Mouse (Mus musculus): ENCODE data around the gene Tbc1d14. TPM values are rescaled to one million over a fixed set of nuclear protein-coding genes. Genes with fewer than 3 reads are reported as not detected.
A peak's percentile ranks its signal among the peaks of the same experiment; 100 is the strongest.

Gene Tbc1d14
- total and polyA plus RNA-seq, 2 experiments: 5.4 to 8.4 TPM

GRCm38 (mm10) chr5:36477486-36477885 is 115.6 kb downstream of the Tbc1d14 start:
- Histone ChIP-seq H3K4me3 (ENCODE audit: insufficient read depth, low read depth, low read length) (no peak overlapping the region), H3K4me1 (ENCODE audit: control insufficient read depth, insufficient read depth, low read length) (peaks cover 32% of the 10 kb centered on the region), H3K9ac (ENCODE audit: low read depth, low read length) (no peak overlapping the region), H3K36me3 (ENCODE audit: control insufficient read depth, insufficient read depth, low read length) (peaks cover 6% of the 10 kb centered on the region), H3K27ac (replicated peaks; ENCODE audit: insufficient read depth, low read depth, low read length) (no peak overlapping the region), H3K79me2 (ENCODE audit: control insufficient read depth, insufficient read depth, low read length) (peaks cover 26% of the 10 kb centered on the region), H3K27me3 (ENCODE audit: control insufficient read depth, insufficient read depth, low read length) (no peaks in the 10 kb centered on the region)
- WGBS: 89% methylated on average over 3 of the region's 3 CpGs
- TF ChIP-seq POLR2A (IDR thresholded peaks at IDR 0.05; ENCODE audit: extremely low read depth, insufficient read depth, low read length) (no peak), CTCF (IDR thresholded peaks at IDR 0.05; ENCODE audit: low read depth, low read length) (no peak)
- no peak for DNase-seq (ENCODE audit: extremely low read depth, low read depth, low spot score)

DNA sequence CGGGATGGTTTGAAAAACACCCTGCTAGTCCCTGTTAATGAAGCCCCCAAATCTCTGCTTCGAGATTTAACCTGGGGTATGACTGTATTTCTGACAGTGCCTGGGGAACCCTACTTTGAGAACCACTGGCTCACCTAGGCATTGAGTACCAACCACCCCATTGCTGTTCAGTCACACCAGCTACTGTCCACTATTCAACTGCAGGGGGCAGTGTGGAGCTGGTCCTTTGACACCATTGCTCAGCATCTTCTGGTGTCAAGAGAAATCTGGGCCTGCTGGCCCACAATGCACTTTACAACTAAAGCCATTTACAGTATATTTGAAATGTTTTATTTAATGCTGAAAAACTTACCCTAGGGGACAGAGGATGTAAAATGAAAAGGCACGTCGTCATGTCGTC is 118.8 kb downstream of the Tbc1d14 start:
- WGBS: 92% methylated on average over 5 of the region's 5 CpGs
- H3K4me3 ChIP-seq (ENCODE audit: insufficient read depth, low read depth, low read length): no peak overlapping the region
- peaks cover 38% of the 10 kb centered on the region for H3K36me3 ChIP-seq (ENCODE audit: control insufficient read depth, insufficient read depth, low read length)
- H3K27me3 ChIP-seq (ENCODE audit: control insufficient read depth, insufficient read depth, low read length): no peaks in the 10 kb centered on the region
- TF ChIP-seq CTCF (IDR thresholded peaks at IDR 0.05; ENCODE audit: low read depth, low read length): peak; percentile 79
- no peak for TF ChIP-seq POLR2A (IDR thresholded peaks at IDR 0.05; ENCODE audit: extremely low read depth, insufficient read depth, low read length)
- H3K4me1 ChIP-seq (ENCODE audit: control insufficient read depth, insufficient read depth, low read length): peaks cover 21% of the 10 kb centered on the region
- H3K79me2 ChIP-seq (ENCODE audit: control insufficient read depth, insufficient read depth, low read length): peaks cover 9% of the 10 kb centered on the region; the same call in 1 of the 2 replicates
- no peak overlapping the region for H3K27ac ChIP-seq (replicated peaks; ENCODE audit: insufficient read depth, low read depth, low read length)
- no peak overlapping the region for H3K9ac ChIP-seq (ENCODE audit: low read depth, low read length)
- DNase-seq (ENCODE audit: extremely low read depth, low read depth, low spot score): peak; percentile 55

GRCm38 (mm10) chr5:36472876-36473655 is 120.0 kb downstream of the Tbc1d14 start:
- H3K36me3 ChIP-seq (ENCODE audit: control insufficient read depth, insufficient read depth, low read length): peaks cover 43% of the 10 kb centered on the region

GRCm38 (mm10) chr5:36471206-36471605 is 121.9 kb downstream of the Tbc1d14 start:
- H3K9ac ChIP-seq (ENCODE audit: low read depth, low read length): no peak overlapping the region
- H3K36me3 ChIP-seq (ENCODE audit: control insufficient read depth, insufficient read depth, low read length): peaks cover 43% of the 10 kb centered on the region
- H3K27ac ChIP-seq (replicated peaks; ENCODE audit: insufficient read depth, low read depth, low read length): no peak overlapping the region
- WGBS: 94% methylated on average over 8 of the region's 8 CpGs
- H3K27me3 ChIP-seq (ENCODE audit: control insufficient read depth, insufficient read depth, low read length): no peaks in the 10 kb centered on the region
- H3K79me2 ChIP-seq (ENCODE audit: control insufficient read depth, insufficient read depth, low read length): peaks cover 27% of the 10 kb centered on the region
- no peak for DNase-seq (ENCODE audit: extremely low read depth, low read depth, low spot score)
- no peak for TF ChIP-seq CTCF (IDR thresholded peaks at IDR 0.05; ENCODE audit: low read depth, low read length)
- TF ChIP-seq POLR2A (IDR thresholded peaks at IDR 0.05; ENCODE audit: extremely low read depth, insufficient read depth, low read length): no peak
- peaks cover 15% of the 10 kb centered on the region for H3K4me1 ChIP-seq (ENCODE audit: control insufficient read depth, insufficient read depth, low read length)
- H3K4me3 ChIP-seq (ENCODE audit: insufficient read depth, low read depth, low read length): no peak overlapping the region

More at GRCm38 (mm10) chr5:36472876-36473655, 120.0 kb downstream of the Tbc1d14 start:
- 34% methylated on average over 4 of the region's 4 CpGs for WGBS
- no peak overlapping the region for H3K4me3 ChIP-seq (ENCODE audit: insufficient read depth, low read depth, low read length)
- no peak for TF ChIP-seq POLR2A (IDR thresholded peaks at IDR 0.05; ENCODE audit: extremely low read depth, insufficient read depth, low read length)
- TF ChIP-seq CTCF (IDR thresholded peaks at IDR 0.05; ENCODE audit: low read depth, low read length): no peak
- no peaks in the 10 kb centered on the region for H3K27me3 ChIP-seq (ENCODE audit: control insufficient read depth, insufficient read depth, low read length)
- no peak overlapping the region for H3K27ac ChIP-seq (replicated peaks; ENCODE audit: insufficient read depth, low read depth, low read length)
- H3K79me2 ChIP-seq (ENCODE audit: control insufficient read depth, insufficient read depth, low read length): peaks cover 16% of the 10 kb centered on the region
- H3K9ac ChIP-seq (ENCODE audit: low read depth, low read length): no peak overlapping the region
- H3K4me1 ChIP-seq (ENCODE audit: control insufficient read depth, insufficient read depth, low read length): peaks cover 11% of the 10 kb centered on the region
- peak; percentile 60 for DNase-seq (ENCODE audit: extremely low read depth, low read depth, low spot score)

DNA sequence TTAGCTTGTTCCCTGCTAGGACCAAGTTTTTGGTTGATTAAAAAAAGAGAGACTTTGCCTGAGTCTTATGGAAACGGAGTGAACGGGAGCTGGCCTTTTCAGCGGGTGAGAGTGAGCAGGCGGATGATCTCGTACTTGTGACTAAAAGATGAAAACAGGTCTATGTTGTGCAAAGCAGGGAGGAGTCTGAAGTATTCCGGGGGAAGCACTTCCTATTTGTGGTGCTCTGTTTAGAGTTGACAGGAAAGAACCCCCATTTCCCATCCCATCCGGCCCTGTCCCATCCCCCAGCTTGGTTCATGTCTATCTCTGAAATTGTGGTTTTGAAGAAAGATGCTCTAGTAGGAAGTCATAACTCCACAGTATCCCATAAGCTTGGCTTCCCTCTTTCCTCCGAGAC is 127.2 kb downstream of the Tbc1d14 start:
- peaks cover 21% of the 10 kb centered on the region for H3K36me3 ChIP-seq (ENCODE audit: control insufficient read depth, insufficient read depth, low read length)
- peaks cover 32% of the 10 kb centered on the region for H3K79me2 ChIP-seq (ENCODE audit: control insufficient read depth, insufficient read depth, low read length)
- WGBS: 5% methylated on average over 8 of the region's 8 CpGs
- H3K4me3 ChIP-seq (ENCODE audit: insufficient read depth, low read depth, low read length): peak overlapping the region; percentile 97
- no peaks in the 10 kb centered on the region for H3K27me3 ChIP-seq (ENCODE audit: control insufficient read depth, insufficient read depth, low read length)
- peak overlapping the region; percentile 97 for H3K9ac ChIP-seq (ENCODE audit: low read depth, low read length)
- peak overlapping the region; percentile 98 for H3K27ac ChIP-seq (replicated peaks; ENCODE audit: insufficient read depth, low read depth, low read length)
- TF ChIP-seq POLR2A (IDR thresholded peaks at IDR 0.05; ENCODE audit: extremely low read depth, insufficient read depth, low read length) (no peak), CTCF (IDR thresholded peaks at IDR 0.05; ENCODE audit: low read depth, low read length) (no peak)
- no peak for DNase-seq (ENCODE audit: extremely low read depth, low read depth, low spot score)
- peaks cover 13% of the 10 kb centered on the region for H3K4me1 ChIP-seq (ENCODE audit: control insufficient read depth, insufficient read depth, low read length)
